Mouse (Mus musculus): ENCODE data around the gene Cyb5d1.

The Cyb5d1 gene

DNA sequence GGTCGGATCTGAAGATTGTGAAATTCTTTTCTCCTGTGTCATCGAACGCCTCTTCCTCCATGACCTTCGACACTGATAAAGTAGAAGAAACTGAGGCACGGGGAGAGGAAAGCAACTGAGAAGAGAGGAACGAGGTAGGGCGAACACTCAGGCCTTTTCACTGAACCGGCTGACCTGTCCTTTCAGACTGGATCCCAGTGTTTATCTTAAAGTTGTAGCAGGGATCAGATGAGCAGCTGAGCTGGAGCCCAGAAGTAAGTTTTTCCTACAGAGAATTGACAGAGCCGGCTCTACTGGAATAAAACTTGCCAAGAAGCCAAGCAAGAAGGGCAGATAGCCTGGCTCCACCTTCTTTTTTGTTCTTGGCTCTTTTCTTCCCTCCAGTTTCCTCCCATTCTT is 24.6 kb downstream of the Cyb5d1 start:
- in situ Hi-C loops (cut with MboI; ENCODE audit: low pct_unique_long_range_greater_than_20kb in 1 of 2, low sequenced_read_pairs in 2 of 2, unreplicated experiment in 1 of 2): no loop called here

GRCm38 (mm10) chr11:69369990-69370816 is 25.2 kb downstream of the Cyb5d1 start:
- in situ Hi-C loops (cut with MboI; ENCODE audit: low pct_unique_long_range_greater_than_20kb in 1 of 2, low sequenced_read_pairs in 2 of 2, unreplicated experiment in 1 of 2): no loop called here

- in situ Hi-C loops (cut with MboI; ENCODE audit: low pct_unique_long_range_greater_than_20kb in 1 of 2, low sequenced_read_pairs in 2 of 2, unreplicated experiment in 1 of 2): no loop called here
These were observed 26.0 kb downstream of the Cyb5d1 start, which contains the start of gene Chd3 for GRCm38 (mm10) chr11:69369215-69369989. Gene Chd3 (minus strand): TSS chr11:69369406.

DNA sequence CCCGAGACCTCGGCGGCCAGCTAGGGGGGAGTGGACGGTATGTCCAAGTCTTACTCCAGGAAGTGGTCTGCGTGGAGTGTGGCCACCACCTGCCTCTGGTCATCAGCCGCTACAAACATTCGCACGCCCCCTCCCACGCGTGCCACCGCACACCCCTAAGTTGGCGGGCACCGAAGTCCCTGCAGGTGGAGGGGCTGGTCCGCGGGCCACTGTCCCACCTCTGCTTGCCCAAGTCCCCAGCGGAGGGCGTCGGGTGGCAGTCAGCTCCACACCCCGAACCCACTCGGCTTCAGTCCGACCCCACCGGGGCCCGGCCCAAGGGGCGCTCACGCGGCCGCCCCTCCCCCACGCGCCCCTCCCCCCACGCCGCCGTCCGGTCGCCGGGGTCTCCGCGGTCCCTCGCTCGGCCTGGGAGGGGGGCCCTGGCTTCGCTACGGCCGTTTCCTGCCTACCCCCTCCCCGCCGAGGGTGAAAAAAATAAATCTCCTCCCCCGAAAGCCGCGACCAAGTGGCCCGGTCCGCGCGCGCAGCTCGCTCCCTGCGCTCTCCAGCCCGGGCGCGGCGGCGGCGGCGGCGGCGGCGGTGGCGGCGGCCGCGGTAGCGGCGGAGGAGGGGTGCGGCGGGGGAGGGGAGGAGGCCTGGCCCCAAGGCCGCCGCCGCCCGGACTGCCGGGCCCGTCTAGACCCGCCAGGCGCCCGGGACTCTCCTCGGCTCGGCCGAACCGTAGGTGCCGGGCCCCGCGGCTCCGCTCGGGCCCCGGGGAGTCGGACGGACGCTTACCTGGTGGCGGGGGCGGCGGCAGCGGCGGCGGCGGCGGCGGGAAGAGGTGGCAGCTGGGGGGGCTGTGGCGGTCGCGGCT is 26.8 kb downstream of the Cyb5d1 start:
- in situ Hi-C loops (cut with MboI; ENCODE audit: low pct_unique_long_range_greater_than_20kb in 1 of 2, low sequenced_read_pairs in 2 of 2, unreplicated experiment in 1 of 2): no loop called here

GRCm38 (mm10) chr11:69367616-69368355 is 27.6 kb downstream of the Cyb5d1 start:
- in situ Hi-C loops (cut with MboI; ENCODE audit: low pct_unique_long_range_greater_than_20kb in 1 of 2, low sequenced_read_pairs in 2 of 2, unreplicated experiment in 1 of 2): no loop called here

DNA sequence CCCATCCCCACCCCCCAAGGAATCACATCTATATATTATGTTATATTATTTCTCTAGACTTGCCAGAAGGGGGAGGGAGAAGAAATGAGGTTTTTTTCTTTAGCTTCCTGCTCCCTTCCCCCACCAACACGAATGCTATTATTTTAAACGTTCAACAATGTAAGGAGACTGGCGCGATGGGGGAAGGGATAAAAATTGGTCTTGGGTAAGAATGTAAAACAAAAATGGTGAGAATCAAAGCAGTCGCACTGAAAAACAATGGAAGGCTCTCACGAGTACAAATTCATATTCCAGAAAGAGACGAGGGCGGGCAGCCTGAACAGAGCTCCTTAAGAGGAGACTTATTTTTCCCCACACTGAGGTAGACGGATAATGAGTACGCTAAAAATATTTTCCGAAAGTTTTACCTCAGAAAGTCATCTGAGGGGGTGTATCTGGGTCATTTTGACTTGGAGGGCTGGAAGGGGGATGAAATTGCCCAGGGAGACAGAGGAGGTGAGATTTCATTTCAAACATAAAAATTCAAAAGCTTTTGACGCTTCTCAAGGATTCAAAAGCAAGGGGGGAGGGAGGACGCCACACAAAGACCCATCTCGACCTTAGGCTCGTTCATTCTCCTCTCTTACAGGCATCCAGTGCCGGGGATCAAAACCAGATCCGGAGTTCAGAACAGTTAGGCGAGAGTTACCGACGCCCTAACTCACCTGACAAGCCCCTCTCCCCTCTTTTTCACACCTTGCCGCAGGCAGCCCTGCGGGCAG is 28.4 kb downstream of the Cyb5d1 start:
- in situ Hi-C loops (cut with MboI; ENCODE audit: low pct_unique_long_range_greater_than_20kb in 1 of 2, low sequenced_read_pairs in 2 of 2, unreplicated experiment in 1 of 2): no loop called here

- in situ Hi-C loops (cut with MboI; ENCODE audit: low pct_unique_long_range_greater_than_20kb in 1 of 2, low sequenced_read_pairs in 2 of 2, unreplicated experiment in 1 of 2): no loop called here
These were observed 29.1 kb downstream of the Cyb5d1 start for GRCm38 (mm10) chr11:69366157-69366854.

DNA sequence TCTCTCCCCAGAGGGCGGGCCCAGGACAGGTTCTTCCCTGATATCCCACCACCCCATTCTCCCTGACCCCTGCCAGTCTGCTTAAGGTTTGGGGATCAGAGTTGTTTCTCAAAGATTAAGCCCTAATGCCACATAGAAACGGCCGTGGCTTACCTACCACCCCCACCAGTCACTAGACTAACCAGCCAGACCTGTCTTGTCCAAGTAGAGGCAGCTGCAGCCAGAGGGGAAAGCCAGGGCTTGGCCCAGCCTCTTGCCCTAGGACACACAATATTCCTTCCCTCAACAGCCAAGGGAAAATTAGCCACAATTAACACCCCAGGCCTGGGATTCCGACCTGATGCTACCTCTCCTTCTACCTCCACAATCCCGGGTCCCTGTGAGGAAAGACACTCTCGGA is 29.7 kb downstream of the Cyb5d1 start:
- in situ Hi-C loops (cut with MboI; ENCODE audit: low pct_unique_long_range_greater_than_20kb in 1 of 2, low sequenced_read_pairs in 2 of 2, unreplicated experiment in 1 of 2): no loop called here

GRCm38 (mm10) chr11:69364910-69365309 is 30.5 kb downstream of the Cyb5d1 start:
- in situ Hi-C loops (cut with MboI; ENCODE audit: low pct_unique_long_range_greater_than_20kb in 1 of 2, low sequenced_read_pairs in 2 of 2, unreplicated experiment in 1 of 2): no loop called here

GRCm38 (mm10) chr11:69364376-69364775 is 31.1 kb downstream of the Cyb5d1 start:
- in situ Hi-C loops (cut with MboI; ENCODE audit: low pct_unique_long_range_greater_than_20kb in 1 of 2, low sequenced_read_pairs in 2 of 2, unreplicated experiment in 1 of 2): no loop called here

DNA sequence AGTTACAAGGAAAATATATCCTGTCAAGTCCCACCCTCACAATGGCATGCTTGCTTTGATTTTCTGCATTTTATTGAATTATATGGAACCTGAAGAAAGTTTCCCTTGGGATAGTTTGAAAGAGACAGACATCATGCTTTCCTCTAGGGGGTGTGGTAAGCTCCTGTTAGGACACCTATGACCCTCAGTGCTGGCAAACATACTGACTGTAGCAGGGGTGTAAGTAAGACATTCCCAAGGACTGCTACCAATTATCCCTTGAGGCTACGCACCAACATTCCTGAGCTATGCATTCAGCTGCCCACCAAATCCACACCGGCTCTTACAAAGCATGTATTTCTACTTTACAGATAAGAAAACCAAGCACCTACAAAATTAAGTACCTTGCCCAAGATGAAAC is 33.0 kb downstream of the Cyb5d1 start:
- in situ Hi-C loops (cut with MboI; ENCODE audit: low pct_unique_long_range_greater_than_20kb in 1 of 2, low sequenced_read_pairs in 2 of 2, unreplicated experiment in 1 of 2): no loop called here

GRCm38 (mm10) chr11:69362021-69362420 is 33.4 kb downstream of the Cyb5d1 start:
- in situ Hi-C loops (cut with MboI; ENCODE audit: low pct_unique_long_range_greater_than_20kb in 1 of 2, low sequenced_read_pairs in 2 of 2, unreplicated experiment in 1 of 2): no loop called here

DNA sequence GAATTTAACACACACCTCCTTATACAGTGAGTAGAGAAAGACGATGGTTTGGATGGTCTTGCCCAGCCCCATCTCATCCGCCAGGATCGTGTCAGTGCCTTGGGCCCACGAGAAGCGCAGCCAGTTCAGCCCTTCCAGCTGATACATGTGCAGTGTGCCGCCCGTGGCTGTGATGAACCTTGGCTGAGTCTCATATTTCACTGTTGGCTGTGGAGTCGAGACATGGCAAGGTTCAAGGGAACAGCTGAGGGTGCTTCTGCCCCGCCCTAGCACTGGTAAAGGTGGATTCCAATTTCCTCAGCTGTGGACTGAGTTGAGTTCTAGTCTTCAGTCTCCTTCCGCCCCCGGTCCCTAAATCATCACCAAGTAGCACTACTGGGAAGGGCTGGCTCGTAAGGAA is 37.7 kb downstream of the Cyb5d1 start:
- in situ Hi-C loops (cut with MboI; ENCODE audit: low pct_unique_long_range_greater_than_20kb in 1 of 2, low sequenced_read_pairs in 2 of 2, unreplicated experiment in 1 of 2): no loop called here

GRCm38 (mm10) chr11:69356544-69356943 is 38.9 kb downstream of the Cyb5d1 start:
- in situ Hi-C loops (cut with MboI; ENCODE audit: low pct_unique_long_range_greater_than_20kb in 1 of 2, low sequenced_read_pairs in 2 of 2, unreplicated experiment in 1 of 2): no loop called here

- in situ Hi-C loops (cut with MboI; ENCODE audit: low pct_unique_long_range_greater_than_20kb in 1 of 2, low sequenced_read_pairs in 2 of 2, unreplicated experiment in 1 of 2): no loop called here
These were observed 49.0 kb downstream of the Cyb5d1 start for GRCm38 (mm10) chr11:69346441-69346840.
